Mouse (Mus musculus): Measurements from ENCODE around the gene Nfrkb. TPM values are rescaled to one million over a fixed set of nuclear protein-coding genes. Genes with fewer than 3 reads are reported as not detected.

Gene Nfrkb
- total RNA-seq, 2 experiments from 2014 or later = 26.2 to 34.3 TPM

- DNase-seq (ENCODE audit: extremely low spot score in 1 of 2, low spot score in 1 of 2) = no peak
Measured at GRCm38 (mm10) chr9:31422143-31422542, 36.2 kb downstream of the Nfrkb start.

GRCm38 (mm10) chr9:31428971-31429370 lies 43.0 kb downstream of the Nfrkb start:
- no peak for DNase-seq (ENCODE audit: extremely low spot score in 1 of 2, low spot score in 1 of 2)

GRCm38 (mm10) chr9:31430011-31430410 lies 44.0 kb downstream of the Nfrkb start:
- DNase-seq (ENCODE audit: extremely low spot score in 1 of 2, low spot score in 1 of 2) = no peak

- DNase-seq (ENCODE audit: extremely low spot score in 1 of 2, low spot score in 1 of 2) = no peak
Measured at GRCm38 (mm10) chr9:31431751-31432150, 45.8 kb downstream of the Nfrkb start.

- DNase-seq (ENCODE audit: extremely low spot score in 1 of 2, low spot score in 1 of 2) = no peak
Measured at GRCm38 (mm10) chr9:31432336-31432975, 46.5 kb downstream of the Nfrkb start.

GRCm38 (mm10) chr9:31433431-31433830 lies 47.4 kb downstream of the Nfrkb start:
- DNase-seq (ENCODE audit: extremely low spot score in 1 of 2, low spot score in 1 of 2) = no peak

GRCm38 (mm10) chr9:31435415-31435814 lies 49.4 kb downstream of the Nfrkb start:
- no peak for DNase-seq (ENCODE audit: extremely low spot score in 1 of 2, low spot score in 1 of 2)

- no peak for DNase-seq (ENCODE audit: extremely low spot score in 1 of 2, low spot score in 1 of 2)
Measured at GRCm38 (mm10) chr9:31437861-31438260, 51.9 kb downstream of the Nfrkb start.

GRCm38 (mm10) chr9:31438834-31439233 lies 52.8 kb downstream of the Nfrkb start:
- no peak for DNase-seq (ENCODE audit: extremely low spot score in 1 of 2, low spot score in 1 of 2)

GRCm38 (mm10) chr9:31439341-31439740 lies 53.3 kb downstream of the Nfrkb start:
- no peak for DNase-seq (ENCODE audit: extremely low spot score in 1 of 2, low spot score in 1 of 2)

GRCm38 (mm10) chr9:31440366-31440765 lies 54.4 kb downstream of the Nfrkb start:
- no peak for DNase-seq (ENCODE audit: extremely low spot score in 1 of 2, low spot score in 1 of 2)

- no peak for DNase-seq (ENCODE audit: extremely low spot score in 1 of 2, low spot score in 1 of 2)
Measured at GRCm38 (mm10) chr9:31441487-31441886, 55.5 kb downstream of the Nfrkb start.

GRCm38 (mm10) chr9:31444236-31444635 lies 58.2 kb downstream of the Nfrkb start:
- DNase-seq (ENCODE audit: extremely low spot score in 1 of 2, low spot score in 1 of 2) = no peak

GRCm38 (mm10) chr9:31449145-31449772 lies 63.3 kb downstream of the Nfrkb start:
- DNase-seq (ENCODE audit: extremely low spot score in 1 of 2, low spot score in 1 of 2) = no peak

GRCm38 (mm10) chr9:31452166-31452565 lies 66.2 kb downstream of the Nfrkb start:
- DNase-seq (ENCODE audit: extremely low spot score in 1 of 2, low spot score in 1 of 2) = no peak

GRCm38 (mm10) chr9:31454356-31454755 lies 68.4 kb downstream of the Nfrkb start:
- no peak for DNase-seq (ENCODE audit: extremely low spot score in 1 of 2, low spot score in 1 of 2)

- DNase-seq (ENCODE audit: extremely low spot score in 1 of 2, low spot score in 1 of 2) = no peak
Measured at GRCm38 (mm10) chr9:31463190-31463589, 77.2 kb downstream of the Nfrkb start.

GRCm38 (mm10) chr9:31463692-31464474 lies 77.9 kb downstream of the Nfrkb start, which contains the start of gene Tmem45b:
Gene Tmem45b (minus strand): TSS chr9:31464462.
- DNase-seq (ENCODE audit: extremely low spot score in 1 of 2, low spot score in 1 of 2) = no peak

Data from layer of hippocampus, postnatal 25 days (tissue).